Mouse (Mus musculus): ENCODE measurements at regions not wholly inside any gene's neighbourhood (a gene's known extent, or its start where the extent isn't known, plus 50 kb on each side); places are given as distances from the start of the nearest gene placed in this dataset.

- TF ChIP-seq POLR2A (IDR thresholded peaks at IDR 0.05; ENCODE audit: control insufficient read depth, extremely low read depth, insufficient read depth, low read length, poor library complexity) (no peak), CTCF (IDR thresholded peaks at IDR 0.05; ENCODE audit: borderline replicate concordance, control insufficient read depth, extremely low read depth, insufficient read depth, low read length, poor library complexity) (no peak)
Observed at GRCm38 (mm10) chr5:73919936-73920335, 148.3 kb downstream of the Usp46 start.
